Mouse (Mus musculus): ENCODE data around the gene Rpl18. TPM values are rescaled to one million over a fixed set of nuclear protein-coding genes. Genes with fewer than 3 reads are reported as not detected.

Gene Rpl18
- polyA plus RNA-seq, 1 experiment from 2014 or later, result 1,024 TPM

DNA sequence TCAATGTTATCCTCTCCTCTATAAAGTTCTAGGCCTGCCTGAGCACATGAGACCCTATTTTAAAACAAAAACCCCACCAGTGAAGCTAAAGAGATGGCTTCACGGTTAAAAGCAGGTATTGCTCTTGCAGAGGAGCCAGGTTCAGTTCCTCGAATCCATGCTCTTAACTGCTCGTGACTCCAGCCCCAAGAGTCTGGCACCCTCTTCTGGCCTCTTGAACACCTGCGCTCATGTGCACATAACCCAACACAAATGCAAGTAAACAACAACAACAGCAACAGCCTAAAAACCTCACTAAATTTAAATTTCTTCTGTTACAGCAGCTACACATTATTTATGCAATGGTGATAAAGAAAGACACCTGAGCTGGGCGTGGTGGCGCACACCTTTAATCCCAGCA, 52.2 kb downstream of the Rpl18 start:
- Histone ChIP-seq H3K4me3 (replicated peaks; ENCODE audit: low read length) (no peak overlapping the region), H3K4me1 (ENCODE audit: control insufficient read depth, insufficient read depth, low read length) (no peaks in the 10 kb centered on the region), H3K27me3 (ENCODE audit: control insufficient read depth, insufficient read depth, low read length) (no peaks in the 10 kb centered on the region), H3K27ac (ENCODE audit: low read length) (no peak overlapping the region), H3K9me3 (replicated peaks; ENCODE audit: control insufficient read depth, low read length) (no peaks in the 10 kb centered on the region), H3K9ac (ENCODE audit: low read length) (no peak overlapping the region), H3K36me3 (ENCODE audit: control insufficient read depth, insufficient read depth, low read length) (no peaks in the 10 kb centered on the region), H3K4me2 (ENCODE audit: low read depth, low read length) (no peak overlapping the region)
- ATAC-seq (ENCODE audit: insufficient read depth, low FRiP score), result no peak
- WGBS, result 93% methylated on average over 6 of the region's 6 CpGs

Other genes starting within 250 kb of the Rpl18 start
- 116 and 142 TPM in 2 replicates for gene Bax, start 248.6 kb upstream of the Rpl18 start, polyA plus RNA-seq (2015; fragmentation: Nextera tagmentation; extraction: Ambion mirVana)
- 1.4 and 1.5 TPM in 2 replicates for gene Tulp2, start 233.6 kb upstream of the Rpl18 start, polyA plus RNA-seq (2015; fragmentation: Nextera tagmentation; extraction: Ambion mirVana)
- gene Gm45808, start 228.6 kb upstream of the Rpl18 start, polyA plus RNA-seq (2015; fragmentation: Nextera tagmentation; extraction: Ambion mirVana), result not detected in 2 replicates
- 2.0 and 2.2 TPM in 2 replicates for gene Dhdh, start 226.7 kb upstream of the Rpl18 start, polyA plus RNA-seq (2015; fragmentation: Nextera tagmentation; extraction: Ambion mirVana)
- 229 and 262 TPM in 2 replicates for gene Nucb1, start 205.1 kb upstream of the Rpl18 start, polyA plus RNA-seq (2015; fragmentation: Nextera tagmentation; extraction: Ambion mirVana)
- 25.5 and 31.2 TPM in 2 replicates for gene Ppp1r15a, start 189.2 kb upstream of the Rpl18 start, polyA plus RNA-seq (2015; fragmentation: Nextera tagmentation; extraction: Ambion mirVana)
- 2.7 and 3.9 TPM in 2 replicates for gene Plekha4, start 189.1 kb upstream of the Rpl18 start, polyA plus RNA-seq (2015; fragmentation: Nextera tagmentation; extraction: Ambion mirVana)
- gene Hsd17b14, start 160.6 kb upstream of the Rpl18 start, polyA plus RNA-seq (2015; fragmentation: Nextera tagmentation; extraction: Ambion mirVana), result 2.9 and 4.8 TPM in 2 replicates
- 95.7 and 109 TPM in 2 replicates for gene Bcat2, start 145.3 kb upstream of the Rpl18 start, polyA plus RNA-seq (2015; fragmentation: Nextera tagmentation; extraction: Ambion mirVana)
- 0.28 and 0.32 TPM in 2 replicates for gene Fgf21, start 100.0 kb upstream of the Rpl18 start, polyA plus RNA-seq (2015; fragmentation: Nextera tagmentation; extraction: Ambion mirVana)
- 1.2 and 1.5 TPM in 2 replicates for gene Fut1, start 98.2 kb upstream of the Rpl18 start, polyA plus RNA-seq (2015; fragmentation: Nextera tagmentation; extraction: Ambion mirVana)
- 0.15 TPM in 1 of 2 replicates, not detected in the other for gene Izumo1, start 93.6 kb upstream of the Rpl18 start, polyA plus RNA-seq (2015; fragmentation: Nextera tagmentation; extraction: Ambion mirVana)
- 3.3 and 4.4 TPM in 2 replicates for gene Rasip1, start 88.0 kb upstream of the Rpl18 start, polyA plus RNA-seq (2015; fragmentation: Nextera tagmentation; extraction: Ambion mirVana)
- 10.9 and 14.2 TPM in 2 replicates for gene Mamstr, start 75.5 kb upstream of the Rpl18 start, polyA plus RNA-seq (2015; fragmentation: Nextera tagmentation; extraction: Ambion mirVana)
- 13.8 and 18.8 TPM in 2 replicates for gene Fut2, start 49.1 kb upstream of the Rpl18 start, polyA plus RNA-seq (2015; fragmentation: Nextera tagmentation; extraction: Ambion mirVana)
- gene Ntn5, start 31.4 kb upstream of the Rpl18 start, polyA plus RNA-seq (2015; fragmentation: Nextera tagmentation; extraction: Ambion mirVana), result 0.55 and 1.2 TPM in 2 replicates
- 2.9 and 3.4 TPM in 2 replicates for gene Sec1, start 21.1 kb upstream of the Rpl18 start, polyA plus RNA-seq (2015; fragmentation: Nextera tagmentation; extraction: Ambion mirVana)
- gene Car11, start 15.6 kb upstream of the Rpl18 start, polyA plus RNA-seq (2015; fragmentation: Nextera tagmentation; extraction: Ambion mirVana), result 8.4 and 9.8 TPM in 2 replicates
- gene Dbp, start 10.4 kb upstream of the Rpl18 start, polyA plus RNA-seq (2015; fragmentation: Nextera tagmentation; extraction: Ambion mirVana), result 2.7 and 2.9 TPM in 2 replicates
- gene Sphk2, start 2.5 kb downstream of the Rpl18 start, polyA plus RNA-seq (2015; fragmentation: Nextera tagmentation; extraction: Ambion mirVana), result 38.9 and 45.9 TPM in 2 replicates
- 16.0 and 24.7 TPM in 2 replicates for gene Fam83e, start 5.8 kb downstream of the Rpl18 start, polyA plus RNA-seq (2015; fragmentation: Nextera tagmentation; extraction: Ambion mirVana)
- gene Spaca4, start 10.4 kb downstream of the Rpl18 start, polyA plus RNA-seq (2015; fragmentation: Nextera tagmentation; extraction: Ambion mirVana), result 0.79 and 2.2 TPM in 2 replicates
- 0.53 and 0.99 TPM in 2 replicates for gene Lmtk3, start 68.3 kb downstream of the Rpl18 start, polyA plus RNA-seq (2015; fragmentation: Nextera tagmentation; extraction: Ambion mirVana)
- 32.7 and 46.5 TPM in 2 replicates for gene Sult2b1, start 69.2 kb downstream of the Rpl18 start, polyA plus RNA-seq (2015; fragmentation: Nextera tagmentation; extraction: Ambion mirVana)
- 75.6 and 82.6 TPM in 2 replicates for gene Cyth2, start 99.1 kb downstream of the Rpl18 start, polyA plus RNA-seq (2015; fragmentation: Nextera tagmentation; extraction: Ambion mirVana)
- gene Kcnj14, start 109.3 kb downstream of the Rpl18 start, polyA plus RNA-seq (2015; fragmentation: Nextera tagmentation; extraction: Ambion mirVana), result 0.91 and 0.98 TPM in 2 replicates
- gene Grwd1, start 115.5 kb downstream of the Rpl18 start, polyA plus RNA-seq (2015; fragmentation: Nextera tagmentation; extraction: Ambion mirVana), result 50.3 and 53.7 TPM in 2 replicates
- 76.7 and 87.0 TPM in 2 replicates for gene Kdelr1, start 157.3 kb downstream of the Rpl18 start, polyA plus RNA-seq (2015; fragmentation: Nextera tagmentation; extraction: Ambion mirVana)
- gene Grin2d, start 162.9 kb downstream of the Rpl18 start, polyA plus RNA-seq (2015; fragmentation: Nextera tagmentation; extraction: Ambion mirVana), result 0.23 and 0.40 TPM in 2 replicates
- gene Syngr4, start 181.3 kb downstream of the Rpl18 start, polyA plus RNA-seq (2015; fragmentation: Nextera tagmentation; extraction: Ambion mirVana), result 0.49 and 1.2 TPM in 2 replicates
- gene Tmem143, start 181.5 kb downstream of the Rpl18 start, polyA plus RNA-seq (2015; fragmentation: Nextera tagmentation; extraction: Ambion mirVana), result 4.2 and 6.0 TPM in 2 replicates
- gene Emp3, start 205.9 kb downstream of the Rpl18 start, polyA plus RNA-seq (2015; fragmentation: Nextera tagmentation; extraction: Ambion mirVana), result 197 and 224 TPM in 2 replicates
- gene Ccdc114, start 208.6 kb downstream of the Rpl18 start, polyA plus RNA-seq (2015; fragmentation: Nextera tagmentation; extraction: Ambion mirVana), result 4.1 and 5.1 TPM in 2 replicates

Measured in stomach, embryonic 16.5 days (tissue).